Comparison of ENCODE assay signal across 20 mouse cellular contexts in the genomic region with DNA sequence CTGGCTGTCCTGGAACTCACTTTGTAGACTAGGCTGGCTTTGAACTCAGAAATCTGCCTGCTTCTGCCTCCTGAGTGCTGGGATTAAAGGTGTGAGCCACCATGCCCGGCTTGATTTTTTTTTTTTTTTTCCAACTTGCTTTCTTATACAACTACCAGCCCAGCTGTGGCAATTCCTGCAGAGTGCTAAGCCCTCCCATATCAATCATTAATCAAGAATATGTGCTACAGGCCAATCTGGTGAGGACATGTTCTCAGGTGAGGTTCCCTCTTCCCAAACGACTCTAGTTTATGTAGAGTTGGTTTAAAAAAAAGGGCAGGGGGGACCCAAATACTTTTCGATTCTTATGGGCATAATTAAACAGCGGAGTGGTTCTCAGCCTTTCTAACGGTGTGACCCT. TPM values are rescaled to one million over a fixed set of nuclear protein-coding genes. Genes with fewer than 3 reads are reported as not detected.
"Had no signal": no experiment of that assay in that cellular context is flagged by ENCODE, and none has a peak within 500 bp of the region (broad histone marks: within the 10 kb centered on the region; RNA-seq: fewer than 3 reads in every experiment).

No protein-coding gene starts in this region.

- H3K27me3 ChIP-seq: limb, embryonic 13.5 days; liver, embryonic 13.5 days; lung, embryonic 15.5 days; megakaryocyte, embryonic 14.5 days had no signal

- DNase-seq: layer of hippocampus, adult 9-11 months; liver, embryonic 13.5 days; lung, adult 18-20 months; lung, postnatal 10 days; lung, postnatal 36 days; midbrain, embryonic 14.5 days; thymus, postnatal 36 days had no signal

- H3K9ac ChIP-seq: limb, embryonic 13.5 days; liver, embryonic 13.5 days; lung, embryonic 15.5 days had no signal

- H3K4me2 ChIP-seq: limb, embryonic 13.5 days; liver, embryonic 13.5 days; lung, embryonic 15.5 days had no signal

- H3K4me3 ChIP-seq: layer of hippocampus, adult 2 months; limb, embryonic 10.5 days; limb, embryonic 13.5 days; liver, embryonic 13.5 days; lung, embryonic 15.5 days; megakaryocyte, embryonic 14.5 days; midbrain, embryonic 10.5 days had no signal

- ATAC-seq: hindbrain, postnatal 0 days; inflammation-experienced regulatory T-cells, adult 6 months had no signal

- H3K9me3 ChIP-seq: limb, embryonic 10.5 days; limb, embryonic 13.5 days; liver, embryonic 13.5 days; lung, embryonic 15.5 days; megakaryocyte, embryonic 14.5 days; midbrain, embryonic 10.5 days had no signal

- H3K27ac ChIP-seq: hindbrain, postnatal 0 days; kidney, postnatal 0 days; layer of hippocampus, adult 2 months; limb, embryonic 10.5 days; limb, embryonic 13.5 days; liver, embryonic 13.5 days; lung, embryonic 15.5 days; midbrain, embryonic 10.5 days had no signal

- H3K36me3 ChIP-seq: limb, embryonic 10.5 days; limb, embryonic 13.5 days; liver, embryonic 13.5 days; lung, embryonic 15.5 days; midbrain, embryonic 10.5 days had no signal

- H3K4me1 ChIP-seq: limb, embryonic 10.5 days; limb, embryonic 13.5 days; lung, embryonic 15.5 days; midbrain, embryonic 10.5 days had no signal

RNA-seq across cellular contexts. Expression of a gene that starts 39.7 kb away (rescaled TPM):
- polyA plus RNA-seq: large intestine, adult 2 months; small intestine, adult 2 months; spleen, adult 2 months; testis, adult 2 months had no signal
